Mouse (Mus musculus): ENCODE data around the gene Kcnma1. TPM values are rescaled to one million over a fixed set of nuclear protein-coding genes. Genes with fewer than 3 reads are reported as not detected.

The Kcnma1 gene
- polyA plus RNA-seq, 1 experiment from 2014 or later = 0.03 TPM

GRCm38 (mm10) chr14:23714396-23715131, 299.7 kb downstream of the Kcnma1 start:
- 73% methylated on average over 7 of the region's 7 CpGs for WGBS (ENCODE audit: insufficient replicate concordance)
- no peak for DNase-seq
- H3K4me3 ChIP-seq (replicated peaks) = no peak overlapping the region

DNA sequence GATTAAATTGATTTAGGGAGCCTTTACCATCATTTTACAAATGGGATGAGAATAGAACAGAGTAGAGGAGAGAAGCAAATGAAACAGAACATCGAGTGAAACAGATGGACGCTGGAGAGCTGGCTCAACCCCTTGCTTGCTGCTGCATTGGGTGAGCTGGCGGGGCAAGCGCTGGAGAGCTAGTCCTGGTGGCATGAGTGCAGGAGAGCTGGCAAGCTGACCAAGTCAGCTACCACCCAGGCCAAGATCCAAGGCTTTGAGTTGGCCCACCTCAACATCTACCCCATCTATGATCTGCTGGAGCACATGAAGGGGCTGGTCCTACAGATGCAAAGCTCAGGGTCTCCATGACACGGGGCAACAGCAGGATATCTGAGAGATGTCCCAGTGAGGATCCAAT, 301.4 kb downstream of the Kcnma1 start:
- Histone ChIP-seq H3K9ac (no peak overlapping the region), H3K36me3 (no peaks in the 10 kb centered on the region), H3K27ac (no peak overlapping the region), H3K9me3 (replicated peaks) (no peaks in the 10 kb centered on the region), H3K4me3 (replicated peaks) (no peak overlapping the region), H3K4me2 (no peak overlapping the region), H3K4me1 (replicated peaks) (no peaks in the 10 kb centered on the region), H3K27me3 (no peaks in the 10 kb centered on the region)
- 64% methylated on average over 5 of the region's 5 CpGs for WGBS (ENCODE audit: insufficient replicate concordance)
- ATAC-seq (ENCODE audit: low read depth) (no peak), DNase-seq (no peak)

More at GRCm38 (mm10) chr14:23714396-23715131, 299.7 kb downstream of the Kcnma1 start:
- no peaks in the 10 kb centered on the region for H3K36me3 ChIP-seq
- no peaks in the 10 kb centered on the region for H3K27me3 ChIP-seq
- H3K4me2 ChIP-seq = no peak overlapping the region
- H3K9me3 ChIP-seq (replicated peaks) = no peaks in the 10 kb centered on the region
- ATAC-seq (ENCODE audit: low read depth) = no peak
- H3K27ac ChIP-seq = no peak overlapping the region
- H3K4me1 ChIP-seq (replicated peaks) = no peaks in the 10 kb centered on the region
- no peak overlapping the region for H3K9ac ChIP-seq

DNA sequence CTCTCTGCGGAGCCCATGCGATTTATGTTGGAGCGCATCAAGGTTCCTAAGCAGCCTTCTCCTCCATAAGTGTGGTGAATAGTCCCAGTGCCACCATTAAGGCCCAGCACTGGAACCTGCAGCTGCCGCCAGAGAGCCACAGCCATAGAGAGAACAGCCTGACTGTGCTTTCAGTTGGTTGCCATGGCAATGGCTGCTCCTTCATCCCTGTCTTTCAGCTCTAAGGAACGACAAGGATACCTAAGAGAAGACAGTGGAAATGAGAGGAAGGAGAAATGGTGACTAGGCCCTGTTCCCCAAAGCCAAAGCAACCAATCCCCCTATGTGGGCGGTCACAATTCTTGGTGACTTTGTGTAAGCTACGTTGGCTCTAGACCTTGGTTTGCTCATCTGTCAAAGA, 303.3 kb downstream of the Kcnma1 start:
- Histone ChIP-seq H3K9ac (no peak overlapping the region), H3K4me3 (replicated peaks) (no peak overlapping the region), H3K27ac (no peak overlapping the region), H3K9me3 (replicated peaks) (no peaks in the 10 kb centered on the region), H3K27me3 (no peaks in the 10 kb centered on the region), H3K36me3 (no peaks in the 10 kb centered on the region), H3K4me2 (no peak overlapping the region), H3K4me1 (replicated peaks) (no peaks in the 10 kb centered on the region)
- no peak for ATAC-seq (ENCODE audit: low read depth)
- 62% methylated on average over 7 of the region's 7 CpGs for WGBS (ENCODE audit: insufficient replicate concordance)
- DNase-seq = no peak

GRCm38 (mm10) chr14:23706837-23707236, 307.5 kb downstream of the Kcnma1 start:
- no peak overlapping the region for H3K9ac ChIP-seq
- 67% methylated on average over 10 of the region's 10 CpGs for WGBS (ENCODE audit: insufficient replicate concordance)
- H3K9me3 ChIP-seq (replicated peaks) = no peaks in the 10 kb centered on the region
- H3K36me3 ChIP-seq = no peaks in the 10 kb centered on the region
- H3K4me2 ChIP-seq = no peak overlapping the region
- DNase-seq (no peak), ATAC-seq (ENCODE audit: low read depth) (no peak)
- no peak overlapping the region for H3K27ac ChIP-seq
- H3K27me3 ChIP-seq = no peaks in the 10 kb centered on the region
- H3K4me1 ChIP-seq (replicated peaks) = no peaks in the 10 kb centered on the region
- no peak overlapping the region for H3K4me3 ChIP-seq (replicated peaks)

DNA sequence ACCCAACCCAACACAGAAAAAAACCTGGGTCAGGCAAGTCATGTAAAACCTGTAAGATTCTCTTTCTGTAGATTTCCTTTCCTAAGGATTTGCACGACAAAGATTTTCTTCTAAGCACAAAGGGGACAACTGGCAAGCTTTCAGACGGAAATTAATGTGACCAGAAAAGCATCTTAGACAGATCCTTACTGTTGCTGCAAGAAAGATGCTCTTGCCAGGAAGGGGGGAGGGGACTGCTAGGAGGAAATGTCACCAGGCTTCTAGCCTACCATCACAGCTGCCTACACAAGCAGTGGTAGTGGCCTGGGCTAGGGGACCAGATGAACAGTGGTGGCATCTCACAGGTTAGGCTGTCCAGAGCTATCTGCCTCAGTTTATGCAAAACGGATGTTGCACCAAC, 308.6 kb downstream of the Kcnma1 start:
- Histone ChIP-seq H3K9ac (no peak overlapping the region), H3K4me2 (no peak overlapping the region), H3K27me3 (no peaks in the 10 kb centered on the region), H3K36me3 (no peaks in the 10 kb centered on the region), H3K4me3 (replicated peaks) (no peak overlapping the region), H3K27ac (no peak overlapping the region), H3K9me3 (replicated peaks) (no peaks in the 10 kb centered on the region), H3K4me1 (replicated peaks) (no peaks in the 10 kb centered on the region)
- WGBS (ENCODE audit: insufficient replicate concordance) = 48% methylated on average over 3 of the region's 3 CpGs
- DNase-seq = no peak
- ATAC-seq (ENCODE audit: low read depth) = no peak

DNA sequence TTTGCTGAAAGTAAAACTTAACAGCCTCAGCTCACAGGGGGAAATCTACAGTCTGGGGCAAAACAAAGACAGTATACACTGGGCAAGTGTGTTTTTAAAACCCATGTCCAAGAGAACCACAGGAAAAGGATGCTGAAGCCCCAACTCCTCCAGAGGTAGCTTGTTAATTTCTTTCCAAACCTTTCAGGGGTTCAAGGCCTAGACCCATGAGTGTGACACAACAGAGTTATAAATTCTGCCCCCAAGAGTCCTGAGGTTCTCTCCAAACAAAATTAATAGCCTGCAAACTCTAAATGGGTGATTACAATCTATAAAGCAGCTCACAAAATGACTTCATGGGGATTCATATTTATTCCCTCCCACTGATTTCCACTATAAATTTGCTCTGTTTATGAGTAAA, 310.0 kb downstream of the Kcnma1 start:
- Histone ChIP-seq H3K36me3 (no peaks in the 10 kb centered on the region), H3K9me3 (replicated peaks) (no peaks in the 10 kb centered on the region), H3K9ac (no peak overlapping the region), H3K4me1 (replicated peaks) (no peaks in the 10 kb centered on the region), H3K27ac (no peak overlapping the region), H3K27me3 (no peaks in the 10 kb centered on the region), H3K4me3 (replicated peaks) (no peak overlapping the region), H3K4me2 (no peak overlapping the region)
- ATAC-seq (ENCODE audit: low read depth) (no peak), DNase-seq (no peak)

DNA sequence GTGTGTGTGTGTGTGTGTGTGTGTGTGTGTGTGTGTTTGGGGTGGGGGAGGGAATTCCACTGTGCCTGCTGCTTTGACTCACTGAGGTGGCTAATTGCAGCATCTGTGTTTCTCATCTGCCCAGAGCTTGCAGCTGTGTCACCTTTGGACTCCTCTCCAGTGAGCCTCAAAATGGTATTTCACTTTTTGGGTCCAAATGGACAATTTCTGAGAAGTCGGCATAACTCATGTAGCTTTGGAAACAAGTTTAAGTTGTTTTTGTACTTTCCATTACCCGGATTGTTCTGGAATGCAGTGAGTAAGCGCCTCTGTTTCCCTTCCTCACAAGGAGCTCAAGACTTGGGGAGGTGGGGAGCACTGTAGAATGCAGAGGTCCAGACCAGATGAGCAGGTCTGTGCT, 317.9 kb downstream of the Kcnma1 start:
- WGBS (ENCODE audit: insufficient replicate concordance) = 47% methylated on average over 3 of the region's 3 CpGs
- H3K9me3 ChIP-seq (replicated peaks) = no peaks in the 10 kb centered on the region
- no peak overlapping the region for H3K4me2 ChIP-seq
- DNase-seq = no peak
- H3K9ac ChIP-seq = no peak overlapping the region
- H3K36me3 ChIP-seq = no peaks in the 10 kb centered on the region
- no peak for ATAC-seq (ENCODE audit: low read depth)
- H3K4me1 ChIP-seq (replicated peaks) = no peaks in the 10 kb centered on the region
- H3K27ac ChIP-seq = no peak overlapping the region
- no peaks in the 10 kb centered on the region for H3K27me3 ChIP-seq
- H3K4me3 ChIP-seq (replicated peaks) = no peak overlapping the region

GRCm38 (mm10) chr14:23689681-23690080, 324.6 kb downstream of the Kcnma1 start:
- 52% methylated on average over 5 of the region's 5 CpGs for WGBS (ENCODE audit: insufficient replicate concordance)
- H3K9me3 ChIP-seq (replicated peaks) = no peaks in the 10 kb centered on the region
- no peak overlapping the region for H3K4me2 ChIP-seq
- ATAC-seq (ENCODE audit: low read depth) (no peak), DNase-seq (no peak)
- H3K27ac ChIP-seq = no peak overlapping the region
- no peak overlapping the region for H3K4me3 ChIP-seq (replicated peaks)
- H3K36me3 ChIP-seq = no peaks in the 10 kb centered on the region
- no peaks in the 10 kb centered on the region for H3K4me1 ChIP-seq (replicated peaks)
- no peak overlapping the region for H3K9ac ChIP-seq
- H3K27me3 ChIP-seq = no peaks in the 10 kb centered on the region

GRCm38 (mm10) chr14:23688513-23688912, 325.8 kb downstream of the Kcnma1 start:
- H3K36me3 ChIP-seq = no peaks in the 10 kb centered on the region
- H3K27me3 ChIP-seq = no peaks in the 10 kb centered on the region
- H3K27ac ChIP-seq = no peak overlapping the region
- no peaks in the 10 kb centered on the region for H3K4me1 ChIP-seq (replicated peaks)
- ATAC-seq (ENCODE audit: low read depth) = no peak
- H3K9ac ChIP-seq = no peak overlapping the region
- no peak overlapping the region for H3K4me2 ChIP-seq
- WGBS (ENCODE audit: insufficient replicate concordance) = 49% methylated on average over 3 of the region's 3 CpGs
- no peak overlapping the region for H3K4me3 ChIP-seq (replicated peaks)
- H3K9me3 ChIP-seq (replicated peaks) = no peaks in the 10 kb centered on the region
- no peak for DNase-seq

DNA sequence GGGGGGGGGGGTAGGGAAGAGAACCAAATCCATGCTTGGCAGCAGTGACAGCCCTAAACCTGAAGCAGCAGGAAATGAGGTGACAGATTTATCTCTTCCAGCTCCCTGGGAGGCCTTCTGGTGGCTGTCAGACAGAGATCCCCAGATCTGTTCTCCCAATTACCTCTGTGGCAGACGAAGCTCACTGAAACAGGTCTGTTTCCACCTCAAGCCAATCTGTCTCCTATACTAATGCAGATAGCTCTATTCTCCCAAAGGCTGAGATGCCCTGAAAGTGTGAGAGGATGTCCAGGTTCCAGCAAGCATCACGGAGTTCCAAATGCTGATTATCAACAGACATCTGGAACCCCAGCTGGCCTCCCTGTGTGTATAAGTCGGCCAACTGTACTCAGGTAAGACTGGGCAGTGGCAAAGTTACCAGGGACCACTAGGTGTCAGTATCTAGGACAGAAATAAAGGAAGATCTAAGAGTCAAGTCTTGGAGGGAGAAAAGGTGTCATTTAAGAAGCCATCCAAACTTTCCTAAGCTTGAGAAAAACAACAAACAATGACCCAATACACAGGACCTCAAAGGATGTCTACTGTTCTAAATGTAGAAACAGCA, 329.7 kb downstream of the Kcnma1 start:
- Histone ChIP-seq H3K27me3 (no peaks in the 10 kb centered on the region), H3K9ac (no peak overlapping the region), H3K4me3 (replicated peaks) (no peak overlapping the region), H3K4me2 (no peak overlapping the region), H3K27ac (no peak overlapping the region), H3K36me3 (no peaks in the 10 kb centered on the region), H3K9me3 (replicated peaks) (no peaks in the 10 kb centered on the region), H3K4me1 (replicated peaks) (no peaks in the 10 kb centered on the region)
- DNase-seq (no peak), ATAC-seq (ENCODE audit: low read depth) (no peak)
- 15% methylated on average over 3 of the region's 3 CpGs for WGBS (ENCODE audit: insufficient replicate concordance)

GRCm38 (mm10) chr14:23682758-23683157, 331.5 kb downstream of the Kcnma1 start:
- H3K27ac ChIP-seq = no peak overlapping the region
- 57% methylated on average over 4 of the region's 4 CpGs for WGBS (ENCODE audit: insufficient replicate concordance)
- H3K4me3 ChIP-seq (replicated peaks) = no peak overlapping the region
- no peak for ATAC-seq (ENCODE audit: low read depth)
- no peak overlapping the region for H3K4me2 ChIP-seq
- no peaks in the 10 kb centered on the region for H3K4me1 ChIP-seq (replicated peaks)
- no peaks in the 10 kb centered on the region for H3K9me3 ChIP-seq (replicated peaks)
- no peaks in the 10 kb centered on the region for H3K27me3 ChIP-seq
- DNase-seq = no peak
- no peak overlapping the region for H3K9ac ChIP-seq
- no peaks in the 10 kb centered on the region for H3K36me3 ChIP-seq

DNA sequence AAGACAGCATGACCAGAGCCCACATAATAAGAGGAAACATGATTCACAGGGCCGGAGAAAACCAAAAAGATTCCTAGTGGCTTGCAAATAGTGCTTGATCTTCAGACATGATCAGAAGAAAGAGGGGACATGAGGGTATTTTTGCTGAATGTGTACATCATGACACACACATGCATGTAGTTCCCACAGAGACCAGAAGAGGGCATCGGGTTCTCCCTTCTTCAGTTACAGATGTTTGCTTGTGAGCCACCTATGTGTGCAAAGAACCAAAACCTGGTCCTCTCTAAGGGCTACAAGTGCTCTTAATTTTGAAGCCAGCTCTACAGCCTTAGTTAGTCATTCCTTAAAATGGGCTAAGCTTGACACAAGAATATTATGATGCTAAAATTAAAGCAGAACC, 334.9 kb downstream of the Kcnma1 start:
- no peak for DNase-seq
- Histone ChIP-seq H3K36me3 (no peaks in the 10 kb centered on the region), H3K9ac (no peak overlapping the region)

More for the DNA sequence above, 334.9 kb downstream of the Kcnma1 start:
- no peak overlapping the region for H3K4me2 ChIP-seq
- no peaks in the 10 kb centered on the region for H3K9me3 ChIP-seq (replicated peaks)
- H3K4me1 ChIP-seq (replicated peaks) = no peaks in the 10 kb centered on the region
- no peak overlapping the region for H3K4me3 ChIP-seq (replicated peaks)
- no peak overlapping the region for H3K27ac ChIP-seq
- WGBS (ENCODE audit: insufficient replicate concordance) = 31% methylated on average over 2 of the region's 2 CpGs
- no peaks in the 10 kb centered on the region for H3K27me3 ChIP-seq
- no peak for ATAC-seq (ENCODE audit: low read depth)
